Mouse (Mus musculus) spleen, adult 2 months (tissue): ENCODE measurements around the gene Blcap.

Experiments
- CTCF ChIP-seq: fragments of 200-500 bp; IDR thresholded peaks from 2 replicates; pipeline ENCODE4 v1.5.1; 2011; ENCODE audit warnings: mild to moderate bottlenecking, inconsistent platforms; ENCODE audit not compliant: insufficient read depth, insufficient read length, insufficient replicate concordance; ENCODE audit errors: extremely low read depth
- POLR2A ChIP-seq: fragments of 200-500 bp; IDR thresholded peaks from 2 replicates; pipeline ENCODE4 v1.6.1; 2011; ENCODE audit warnings: low read depth, low read length, inconsistent platforms

DNA sequence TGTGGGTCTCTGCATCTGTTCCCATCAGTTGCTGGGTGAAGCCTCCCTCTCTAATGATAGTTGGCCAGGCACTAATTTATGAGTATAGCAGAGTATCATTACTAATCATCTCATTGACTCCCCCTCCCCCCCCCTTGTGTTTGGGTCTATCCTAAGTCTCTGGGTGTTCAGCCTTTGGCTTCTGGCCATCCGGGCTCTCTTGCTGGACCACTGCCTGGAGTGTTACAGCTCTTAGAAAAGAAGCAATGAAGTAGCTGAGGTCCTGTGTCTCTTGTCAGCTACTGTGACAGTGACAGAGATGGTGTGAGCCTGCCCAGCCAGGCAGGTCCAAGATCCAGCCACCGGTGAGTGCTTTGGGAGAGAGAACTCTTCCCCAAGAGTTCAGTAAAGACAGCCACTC is 1.7 kb upstream of the Blcap start:
- TF ChIP-seq CTCF = no peak
- no peak for TF ChIP-seq POLR2A
